ENCODE assay signal across 8 mouse cellular contexts in genomic region chr10:39165632-39166115, GRCm38 (mm10). TPM values are rescaled to one million over a fixed set of nuclear protein-coding genes. Genes with fewer than 3 reads are reported as not detected.
DNase-seq lines count a peak whose midpoint lies in the region; ATAC-seq and TF ChIP-seq lines count a peak whose summit lies in the region.

No protein-coding gene starts in this region.

- H3K4me2 ChIP-seq in stomach, embryonic 14.5 days (replicated peaks; ENCODE audit: low read depth, low read length) = peak overlapping the region; percentile 34

- no peak for ATAC-seq in stomach, embryonic 14.5 days (ENCODE audit: insufficient number of reproducible peaks, insufficient read depth, low FRiP score, low read depth)

- H3K4me3 ChIP-seq in gastrocnemius, adult 2 months = peak overlapping the region; percentile 64
- H3K4me3 ChIP-seq in stomach, embryonic 14.5 days (ENCODE audit: low read depth, low read length) = peak overlapping the region; percentile 15; the same call in 1 of the 2 replicates

- WGBS in stomach, embryonic 14.5 days = 24% methylated on average over 11 of the region's 11 CpGs

- no peaks in the 10 kb centered on the region for H3K27me3 ChIP-seq in stomach, embryonic 14.5 days (ENCODE audit: control insufficient read depth, insufficient read depth, low read length)

- H3K4me1 ChIP-seq in stomach, embryonic 14.5 days (ENCODE audit: control insufficient read depth, insufficient read depth, low read length) = peaks cover 20% of the 10 kb centered on the region

- no peak for TF ChIP-seq CTCF in gastrocnemius, adult 2 months (IDR thresholded peaks at IDR 0.05)

- H3K27ac ChIP-seq in gastrocnemius, adult 2 months = peak overlapping the region; percentile 83
- H3K27ac ChIP-seq in stomach, embryonic 14.5 days (ENCODE audit: low read length) = peak overlapping the region; percentile 61; the same call in 1 of the 2 replicates

- no peaks in the 10 kb centered on the region for H3K9me3 ChIP-seq in stomach, embryonic 14.5 days (ENCODE audit: control insufficient read depth, low read depth, low read length)

- intact Hi-C loops in gastrocnemius, adult 2 months (cut with DNase I) = no loop called here

- peak; percentile 55 for DNase-seq in gastrocnemius, adult 2 months
- no peak for DNase-seq in gastrocnemius, adult 8-10 months (ENCODE audit: low spot score in 2 of 2)
- DNase-seq in cerebellum, postnatal 36 days = peak; percentile 43 to 56
- peak; percentile 12 to 18 for DNase-seq in heart, adult 9 months (ENCODE audit: low spot score in 2 of 2)
- DNase-seq in layer of hippocampus, postnatal 10 days (ENCODE audit: low spot score in 2 of 2) = peak; percentile 51 to 68
- peak; percentile 39 for DNase-seq in lung, postnatal 36 days
- no peak for DNase-seq in urinary bladder, postnatal 10 days (ENCODE audit: low spot score)

- no peaks in the 10 kb centered on the region for H3K36me3 ChIP-seq in stomach, embryonic 14.5 days (ENCODE audit: control insufficient read depth, insufficient read depth, low read length)

- no peak overlapping the region for H3K9ac ChIP-seq in stomach, embryonic 14.5 days (replicated peaks; ENCODE audit: low read depth, low read length)

RNA-seq across cellular contexts. Expression of gene Ccn6, which starts 2.1 kb away (rescaled TPM):
- not detected for total RNA-seq in gastrocnemius, adult 2 months (2021)
- not detected for total RNA-seq in gastrocnemius, adult 8-10 months (2022)
- under 1 TPM; 0.62 to 0.91 TPM for total RNA-seq in layer of hippocampus, postnatal 10 days (2021)
- 0.46 and 0.74 TPM in 2 replicates for polyA plus RNA-seq in stomach, embryonic 14.5 days (2014; fragmentation: Nextera tagmentation; extraction: Ambion mirVana)

RNA-seq across cellular contexts. Expression of gene Tube1, which starts 31.9 kb away (rescaled TPM):
- total RNA-seq in gastrocnemius, adult 2 months (2021) = under 1 TPM; 0.50 to 0.77 TPM
- 1 to 10 TPM in 1 of 4 experiments, under 1 TPM in 3; 0.64 to 1.1 (median 0.95) TPM for total RNA-seq in gastrocnemius, adult 8-10 months (2022)
- 1 to 10 TPM; 4.1 to 4.6 TPM for total RNA-seq in layer of hippocampus, postnatal 10 days (2021)
- polyA plus RNA-seq in stomach, embryonic 14.5 days (2014; fragmentation: Nextera tagmentation; extraction: Ambion mirVana) = 22.3 and 25.9 TPM in 2 replicates

RNA-seq across cellular contexts. Expression of gene Fam229b, which starts 32.0 kb away (rescaled TPM):
- total RNA-seq in gastrocnemius, adult 2 months (2021) = 1 to 10 TPM; 4.4 to 4.9 TPM
- total RNA-seq in gastrocnemius, adult 8-10 months (2022) = 1 to 10 TPM; 4.1 to 5.5 (median 4.7) TPM
- total RNA-seq in layer of hippocampus, postnatal 10 days (2021) = 10 to 100 TPM; 13.1 to 14.5 TPM
- 11.5 and 13.8 TPM in 2 replicates for polyA plus RNA-seq in stomach, embryonic 14.5 days (2014; fragmentation: Nextera tagmentation; extraction: Ambion mirVana)

Comparison
In these comparisons a context has a peak if more than half of its experiments do, and no peak if none do; other contexts are left out.
1. DNase-seq: peak in gastrocnemius, adult 2 months (single experiment), cerebellum, postnatal 36 days (2 of 2), heart, adult 9 months (2 of 2), layer of hippocampus, postnatal 10 days (2 of 2) and lung, postnatal 36 days (single experiment); none in gastrocnemius, adult 8-10 months (0 of 2) and urinary bladder, postnatal 10 days (single experiment).